Mouse (Mus musculus) granulocyte monocyte progenitor cell, adult 5-6 weeks (primary cell): ENCODE data around the gene Frmd8. TPM values are rescaled to one million over a fixed set of nuclear protein-coding genes. Genes with fewer than 3 reads are reported as not detected.

Experiments
- ATAC-seq: replicated peaks from 2 replicates; pipeline ENCODE4 v1.8.0; 2016; ENCODE audit warnings: mild to moderate bottlenecking, moderate TSS enrichment, inconsistent platforms; ENCODE audit not compliant: poor library complexity, severe bottlenecking
- total RNA-seq, 2 experiments: library from RNA; stranded (forward) in 1 of 2; stranded (reverse) in 1 of 2; fragments of 200-712, 200-1000 nt in 1 of 2; fragments of >200 nt in 1 of 2; fragmentation: Nextera tagmentation in 1 of 2; gene quantifications; 2 replicates each; pipeline ENCODE4 v1.2.3; 2014 to 2017

Gene Frmd8
- total RNA-seq, 2 experiments from 2014 or later = 17.9 to 28.4 TPM

GRCm38 (mm10) chr19:5811771-5812504 lies 63.1 kb downstream of the Frmd8 start:
- no peak for ATAC-seq

GRCm38 (mm10) chr19:5810840-5811563 lies 64.1 kb downstream of the Frmd8 start:
- no peak for ATAC-seq

GRCm38 (mm10) chr19:5810103-5810839 lies 64.8 kb downstream of the Frmd8 start:
- ATAC-seq = no peak

GRCm38 (mm10) chr19:5809712-5810089 lies 65.4 kb downstream of the Frmd8 start:
- ATAC-seq = no peak

- ATAC-seq = no peak
Observed at GRCm38 (mm10) chr19:5808955-5809711, 65.9 kb downstream of the Frmd8 start.

- ATAC-seq = 0 out of 2 replicates have a peak, but pooled peaks have one; percentile 2
Observed at GRCm38 (mm10) chr19:5807740-5808139, 67.3 kb downstream of the Frmd8 start.

- peak; percentile 18 for ATAC-seq
Observed at GRCm38 (mm10) chr19:5806809-5807205, 68.3 kb downstream of the Frmd8 start.

- no peak for ATAC-seq
Observed at GRCm38 (mm10) chr19:5806051-5806808, 68.8 kb downstream of the Frmd8 start.

GRCm38 (mm10) chr19:5804371-5804899 lies 70.6 kb downstream of the Frmd8 start:
- no peak for ATAC-seq

- ATAC-seq = no peak
Observed at GRCm38 (mm10) chr19:5803881-5804279, 71.2 kb downstream of the Frmd8 start.

GRCm38 (mm10) chr19:5803041-5803880 lies 71.8 kb downstream of the Frmd8 start:
- peak; percentile 60 for ATAC-seq

- no peak for ATAC-seq
Observed at GRCm38 (mm10) chr19:5802787-5803040, 72.4 kb downstream of the Frmd8 start.

- ATAC-seq = peak; percentile 51
Observed at GRCm38 (mm10) chr19:5802011-5802786, 72.9 kb downstream of the Frmd8 start.

- ATAC-seq = no peak
Observed at GRCm38 (mm10) chr19:5801432-5801964, 73.6 kb downstream of the Frmd8 start.

- ATAC-seq = no peak
Observed at GRCm38 (mm10) chr19:5800632-5801431, 74.2 kb downstream of the Frmd8 start.

- ATAC-seq = no peak
Observed at GRCm38 (mm10) chr19:5800350-5800631, 74.8 kb downstream of the Frmd8 start.
